Mouse (Mus musculus) CD4-positive, CD25-positive, alpha-beta regulatory T cell, adult 2 months (primary cell): Measurements from ENCODE around the gene Klhl22.

ENCODE experiments used
- DNase-seq: peaks from one replicate; pipeline ENCODE4 v3.0.0-alpha.2; 2012; ENCODE audit warnings: low read depth, low spot score

Klhl22 gene

GRCm38 (mm10) chr16:17833321-17833680, 73.9 kb downstream of the Klhl22 start:
- DNase-seq: no peak

GRCm38 (mm10) chr16:17833681-17834399, 74.4 kb downstream of the Klhl22 start:
- no peak for DNase-seq

GRCm38 (mm10) chr16:17834543-17834942, 75.1 kb downstream of the Klhl22 start:
- no peak for DNase-seq

GRCm38 (mm10) chr16:17835481-17835880, 76.1 kb downstream of the Klhl22 start:
- no peak for DNase-seq

- DNase-seq: no peak
These were observed 78.6 kb downstream of the Klhl22 start, which contains the start of gene Car15 for GRCm38 (mm10) chr16:17838051-17838450. Car15 (minus strand) TSS chr16:17838364.

- DNase-seq: no peak
These were observed 80.6 kb downstream of the Klhl22 start for GRCm38 (mm10) chr16:17839976-17840375.

- no peak for DNase-seq
These were observed 83.0 kb downstream of the Klhl22 start for GRCm38 (mm10) chr16:17842437-17842836.
